Mouse (Mus musculus) mesoderm, embryonic 11.5 days (tissue): Measurements from ENCODE around the gene Pdik1l.

Experiments used
- DNase-seq: peaks from one replicate; pipeline ENCODE4 v3.0.0-alpha.2; 2012; ENCODE audit warnings: low read depth, low spot score

The Pdik1l gene

DNA sequence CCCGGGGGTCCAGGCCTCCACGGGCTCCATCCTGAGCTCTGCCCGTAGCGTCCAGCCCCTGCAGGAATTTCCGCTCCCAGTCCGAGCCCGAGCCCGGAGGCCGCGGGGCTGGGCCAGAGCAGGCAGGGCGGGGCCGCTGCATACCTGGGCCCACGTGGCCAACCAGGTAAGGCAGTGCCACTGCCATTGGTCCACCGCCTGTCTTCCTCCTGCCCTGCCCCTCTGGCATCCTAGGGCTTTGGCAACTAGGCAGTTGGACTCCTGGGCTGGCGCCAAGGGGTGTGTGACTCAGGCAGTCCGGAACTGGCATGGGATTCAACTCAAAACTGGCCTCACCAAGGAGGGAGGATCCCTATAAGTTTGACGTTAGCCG is 49.4 kb downstream of the Pdik1l start, which contains the start of gene Cnksr1:
Cnksr1 (minus strand) TSS at position 121 of the 373 bp plus-strand sequence.
- no peak for DNase-seq

DNA sequence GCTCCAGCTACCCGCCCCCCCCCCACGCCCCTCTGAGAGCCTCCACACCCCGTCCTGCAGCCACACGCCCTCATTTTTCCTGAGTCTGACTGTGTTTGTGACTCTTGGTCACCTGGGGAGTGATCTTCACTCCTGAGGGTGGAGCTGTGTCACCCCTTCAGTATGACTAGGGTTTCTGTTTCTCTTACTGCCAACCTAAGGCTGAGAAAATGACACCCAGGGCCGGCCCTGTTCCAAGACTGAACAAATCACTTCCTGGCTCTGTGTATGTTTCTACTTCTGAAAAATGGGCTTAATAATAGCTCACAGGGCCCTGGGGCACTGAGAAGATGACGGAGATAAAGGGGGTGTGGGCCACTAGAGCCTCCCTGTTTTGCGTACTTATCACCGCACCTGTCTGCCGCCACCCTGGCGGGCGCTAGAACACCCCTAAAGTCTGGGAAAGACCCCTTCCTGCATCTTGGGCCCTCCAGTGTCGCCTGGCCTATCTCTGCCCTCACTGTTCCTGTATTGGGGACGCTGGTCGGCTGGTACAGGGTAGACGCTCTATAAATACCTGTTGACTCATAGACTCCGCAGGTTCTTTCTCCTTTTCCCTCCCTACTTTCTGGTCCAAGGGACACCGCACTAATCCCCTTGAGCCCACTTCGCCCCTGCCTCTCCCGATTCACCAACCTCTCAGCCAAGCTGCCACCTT is 50.0 kb downstream of the Pdik1l start:
- no peak for DNase-seq

DNA sequence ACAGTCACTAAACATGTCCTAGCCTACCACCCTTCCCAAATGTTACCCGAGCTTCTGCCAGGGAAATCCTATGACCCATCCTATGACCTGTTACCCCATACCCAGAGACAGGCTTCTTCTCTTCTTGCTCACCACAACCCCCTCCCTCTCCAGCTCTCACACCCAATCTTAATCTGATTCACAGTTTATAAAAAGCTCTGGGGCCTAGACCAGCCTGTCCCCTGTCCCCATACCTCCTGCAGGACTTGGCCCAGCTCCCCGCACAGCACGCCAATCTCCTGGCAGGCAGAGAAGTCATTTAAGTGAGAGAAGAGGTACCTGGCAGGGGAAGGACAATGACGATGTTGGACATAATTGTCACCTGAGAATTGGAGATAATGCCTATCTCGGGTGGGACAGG is 52.8 kb downstream of the Pdik1l start:
- no peak for DNase-seq

DNA sequence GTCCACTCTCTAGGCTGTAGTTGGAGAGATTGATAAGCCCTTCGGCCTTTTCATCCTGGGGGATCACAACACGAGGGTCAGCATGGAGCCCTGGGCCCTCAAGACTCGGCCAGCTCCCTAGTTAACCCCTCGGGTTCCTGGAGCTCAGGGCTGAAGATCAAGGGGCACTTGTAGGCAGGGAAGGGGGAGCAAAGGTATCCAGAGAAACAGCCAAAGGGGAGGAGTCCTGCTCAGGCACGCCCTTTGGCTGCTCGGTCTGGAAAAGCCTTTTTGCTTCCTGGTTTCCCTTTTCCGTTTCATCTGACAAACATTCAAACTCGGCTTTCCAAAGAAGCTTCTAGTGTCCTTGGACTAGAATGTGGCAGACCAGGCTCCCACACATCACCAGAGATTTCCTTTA is 57.3 kb downstream of the Pdik1l start:
- DNase-seq: no peak

DNA sequence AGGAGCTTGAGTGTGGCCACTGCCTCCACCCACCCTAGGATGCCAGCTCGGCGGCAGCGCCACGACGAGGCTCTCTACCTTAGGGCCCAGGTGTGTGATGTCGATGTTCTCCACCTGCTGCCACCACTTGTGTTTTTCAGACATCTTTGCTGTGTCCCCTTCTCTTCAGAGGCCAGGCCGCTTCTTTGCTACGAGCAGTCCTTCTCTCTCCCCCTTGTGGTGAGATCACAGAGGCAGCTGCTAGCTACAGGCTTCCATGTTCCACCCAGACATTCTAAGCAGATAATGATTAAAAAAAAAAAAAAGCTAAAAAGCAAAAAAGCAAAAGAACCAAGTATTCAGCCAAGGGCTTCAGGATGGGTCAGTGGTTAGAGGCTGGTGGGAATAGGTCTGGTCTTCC is 60.5 kb downstream of the Pdik1l start, which contains the start of gene Catsper4:
Catsper4 (minus strand) TSS at position 190 of the 400 bp plus-strand sequence.
- no peak for DNase-seq
